Mouse (Mus musculus) heart, postnatal 0 days (tissue): ENCODE results near the gene Gm5485. TPM values are rescaled to one million over a fixed set of nuclear protein-coding genes. Genes with fewer than 3 reads are reported as not detected.

Experiments
- ATAC-seq: fragments of 200-750 bp; cut with Nextera tagmentation; 2 replicates; pipeline ENCODE4 v1.8.0; 2017; ENCODE audit warnings: low read depth, moderate number of reproducible peaks, moderate library complexity; ENCODE audit not compliant: insufficient read depth
- DNase-seq: peaks from one replicate; pipeline ENCODE4 v3.0.0-alpha.2; 2016; ENCODE audit warnings: low spot score
- H3K27ac ChIP-seq: fragments of 300-500 bp; sonication (generic); 2 replicates; pipeline ENCODE4 v1.5.1; 2014; ENCODE audit warnings: low read depth, mild to moderate bottlenecking
- H3K27me3 ChIP-seq: fragments of 300-500 bp; sonication (generic); 2 replicates; pipeline ENCODE4 v1.6.1; 2014; ENCODE audit warnings: low read length, mixed read lengths; ENCODE audit not compliant: control insufficient read depth, insufficient read depth
- H3K36me3 ChIP-seq: fragments of 300-500 bp; sonication (generic); replicated peaks from 2 replicates; pipeline ENCODE4 v1.6.1; 2014; ENCODE audit warnings: low read length, mixed read lengths; ENCODE audit not compliant: control insufficient read depth, insufficient read depth
- H3K4me1 ChIP-seq: fragments of 300-500 bp; sonication (generic); 2 replicates; pipeline ENCODE4 v1.6.1; 2014; ENCODE audit warnings: antibody characterized with exemption; ENCODE audit not compliant: control insufficient read depth, insufficient read depth
- H3K4me2 ChIP-seq: fragments of 300-500 bp; sonication (generic); 2 replicates; pipeline ENCODE4 v1.6.1; 2014; ENCODE audit warnings: low read depth, mild to moderate bottlenecking, low read length, moderate library complexity
- H3K4me3 ChIP-seq: fragments of 300-500 bp; sonication (generic); 2 replicates; pipeline ENCODE4 v1.5.1; 2014; ENCODE audit warnings: low read depth, low read length
- H3K9ac ChIP-seq: fragments of 300-500 bp; sonication (generic); replicated peaks from 2 replicates; pipeline ENCODE4 v1.6.1; 2014; ENCODE audit warnings: low read depth, low read length, mixed read lengths
- H3K9me3 ChIP-seq: fragments of 300-500 bp; sonication (generic); replicated peaks from 2 replicates; pipeline ENCODE4 v1.6.1; 2016; ENCODE audit warnings: low read length; ENCODE audit not compliant: control insufficient read depth
- CTCF ChIP-seq: IDR thresholded peaks from 2 replicates; pipeline ENCODE4 v1.5.1; 2016; ENCODE audit warnings: antibody characterized with exemption, control low read depth, low read depth
- EP300 ChIP-seq: IDR thresholded peaks from 2 replicates; pipeline ENCODE4 v1.6.1; 2016; ENCODE audit warnings: antibody characterized with exemption, low read depth
- WGBS: fragments of 180-500 bp; shearing (Covaris S2); extraction: QIAGEN DNeasy Blood & Tissue Kit; methylation state at CpG from one replicate; pipeline ENCODE4 v1.1.7; 2014; 5-methylcytosine and 5-hydroxymethylcytosine counted together
- polyA plus RNA-seq: library from polyadenylated mRNA; unstranded; fragments of >200 nt; fragmentation: Nextera tagmentation; extraction: Ambion mirVana; gene quantifications from 2 replicates; pipeline ENCODE4 v1.2.1, GENCODE M21; 2015
- total RNA-seq: library from RNA; depleted of rRNA; stranded (reverse); fragments of >200 nt; gene quantifications from 2 replicates; pipeline ENCODE4 v1.2.3, GENCODE M21; 2014; ENCODE audit warnings: low replicate concordance

Gm5485 gene
- total and polyA plus RNA-seq, 2 experiments from 2014 or later = not detected

GRCm38 (mm10) chr16:48410125-48410524 lies 2.1 kb downstream of the Gm5485 start:
- H3K4me2 ChIP-seq = no peak overlapping the region
- no peaks in the 10 kb centered on the region for H3K9me3 ChIP-seq
- H3K4me3 ChIP-seq = no peak overlapping the region
- H3K27ac ChIP-seq = no peak overlapping the region
- H3K4me1 ChIP-seq = no peaks in the 10 kb centered on the region
- WGBS = 62% methylated on average over 3 of the region's 3 CpGs
- H3K36me3 ChIP-seq = no peaks in the 10 kb centered on the region
- H3K27me3 ChIP-seq = no peaks in the 10 kb centered on the region
- TF ChIP-seq EP300 (no peak), CTCF (no peak)
- no peak for DNase-seq
- no peak overlapping the region for H3K9ac ChIP-seq
- ATAC-seq = no peak

- Histone ChIP-seq H3K4me3 (no peak overlapping the region), H3K9ac (no peak overlapping the region), H3K27ac (no peak overlapping the region), H3K9me3 (no peaks in the 10 kb centered on the region), H3K4me2 (no peak overlapping the region), H3K4me1 (no peaks in the 10 kb centered on the region), H3K27me3 (no peaks in the 10 kb centered on the region), H3K36me3 (no peaks in the 10 kb centered on the region)
- 53% methylated on average over 7 of the region's 7 CpGs for WGBS
- TF ChIP-seq CTCF (no peak), EP300 (no peak)
- ATAC-seq (no peak), DNase-seq (no peak)
Observed at GRCm38 (mm10) chr16:48409580-48409979, 2.6 kb downstream of the Gm5485 start.

- Histone ChIP-seq H3K4me1 (no peaks in the 10 kb centered on the region), H3K4me2 (no peak overlapping the region), H3K9ac (no peak overlapping the region), H3K4me3 (no peak overlapping the region), H3K36me3 (no peaks in the 10 kb centered on the region), H3K9me3 (no peaks in the 10 kb centered on the region), H3K27ac (no peak overlapping the region), H3K27me3 (no peaks in the 10 kb centered on the region)
- TF ChIP-seq EP300 (no peak), CTCF (no peak)
- ATAC-seq = no peak
- WGBS = 65% methylated on average over 10 of the region's 10 CpGs
- no peak for DNase-seq
Observed at GRCm38 (mm10) chr16:48405674-48406403, 6.4 kb downstream of the Gm5485 start.

- no peak for DNase-seq
- Histone ChIP-seq H3K4me1 (no peaks in the 10 kb centered on the region), H3K27me3 (no peaks in the 10 kb centered on the region), H3K27ac (no peak overlapping the region), H3K36me3 (no peaks in the 10 kb centered on the region), H3K4me2 (no peak overlapping the region), H3K4me3 (no peak overlapping the region), H3K9ac (no peak overlapping the region), H3K9me3 (no peaks in the 10 kb centered on the region)
- ATAC-seq = no peak
- no peak for TF ChIP-seq EP300
- no peak for TF ChIP-seq CTCF
Observed at GRCm38 (mm10) chr16:48404009-48404408, 8.2 kb downstream of the Gm5485 start.

GRCm38 (mm10) chr16:48403423-48403822 lies 8.8 kb downstream of the Gm5485 start:
- Histone ChIP-seq H3K27me3 (no peaks in the 10 kb centered on the region), H3K36me3 (no peaks in the 10 kb centered on the region), H3K4me2 (no peak overlapping the region), H3K9me3 (no peaks in the 10 kb centered on the region), H3K4me3 (no peak overlapping the region), H3K4me1 (no peaks in the 10 kb centered on the region), H3K9ac (no peak overlapping the region), H3K27ac (no peak overlapping the region)
- DNase-seq (no peak), ATAC-seq (no peak)
- 71% methylated on average over 3 of the region's 3 CpGs for WGBS
- TF ChIP-seq EP300 (no peak), CTCF (no peak)

GRCm38 (mm10) chr16:48402963-48403362 lies 9.3 kb downstream of the Gm5485 start:
- H3K4me3 ChIP-seq = no peak overlapping the region
- H3K27ac ChIP-seq = no peak overlapping the region
- H3K9ac ChIP-seq = no peak overlapping the region
- H3K36me3 ChIP-seq = no peaks in the 10 kb centered on the region
- TF ChIP-seq EP300 = no peak
- no peak for TF ChIP-seq CTCF
- 69% methylated on average over 4 of the region's 4 CpGs for WGBS
- DNase-seq (no peak), ATAC-seq (no peak)
- H3K4me2 ChIP-seq = no peak overlapping the region
- H3K4me1 ChIP-seq = no peaks in the 10 kb centered on the region
- H3K27me3 ChIP-seq = no peaks in the 10 kb centered on the region
- H3K9me3 ChIP-seq = no peaks in the 10 kb centered on the region
